ENCODE assay signal across 10 mouse cellular contexts in the genomic region with DNA sequence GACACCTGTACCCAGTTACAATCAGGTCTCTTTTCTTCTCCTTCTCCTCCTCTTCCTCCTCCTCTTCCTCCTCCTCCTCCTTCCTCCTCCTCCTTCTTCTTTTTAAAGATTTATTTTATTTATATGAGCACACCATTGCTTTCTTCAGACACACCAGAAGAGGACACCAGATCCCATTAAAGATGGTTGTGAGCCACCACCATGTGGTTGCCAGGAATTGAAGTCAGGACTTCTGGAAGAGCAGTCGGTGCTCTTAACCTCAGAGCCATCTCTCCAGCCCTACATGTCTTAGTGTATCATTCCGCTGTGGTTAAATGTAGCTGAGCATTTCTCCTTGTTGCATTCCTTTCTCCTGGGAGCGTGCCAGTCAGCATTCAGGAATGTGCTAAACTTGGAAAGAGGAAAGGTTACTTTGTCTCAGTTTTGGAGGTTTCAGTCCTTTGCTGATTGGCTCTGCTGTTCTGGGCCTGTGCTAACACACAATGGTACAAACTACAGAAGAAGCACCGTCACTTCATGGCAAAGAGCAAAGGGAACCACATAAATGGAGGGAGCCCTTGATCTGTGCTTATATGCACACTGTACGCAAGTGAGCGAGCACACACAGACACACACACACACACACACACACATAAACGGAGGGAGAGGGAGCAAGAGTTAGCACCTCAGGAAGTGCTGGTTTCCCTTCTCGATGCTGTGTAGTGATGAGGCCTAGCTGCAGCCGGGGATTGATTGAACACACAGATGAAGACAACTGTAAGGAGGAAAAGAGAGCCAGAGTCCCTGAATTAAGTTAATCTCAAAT. TPM values are rescaled to one million over a fixed set of nuclear protein-coding genes. Genes with fewer than 3 reads are reported as not detected.
A peak's percentile ranks its signal among the peaks of the same experiment; 100 is the strongest.
DNase-seq lines count a peak whose midpoint lies in the region; ATAC-seq lines count a peak whose summit lies in the region.
"Had no signal": no experiment of that assay in that cellular context is flagged by ENCODE, and none has a peak within 500 bp of the region (broad histone marks: within the 10 kb centered on the region; RNA-seq: fewer than 3 reads in every experiment).

No protein-coding gene starts in this region.

- peaks cover 27% of the 10 kb centered on the region for H3K4me1 ChIP-seq in heart, embryonic 13.5 days
- H3K4me1 ChIP-seq in lung, embryonic 15.5 days = peaks cover 16% of the 10 kb centered on the region
- H3K4me1 ChIP-seq in liver, embryonic 11.5 days (replicated peaks; ENCODE audit: control insufficient read depth, insufficient read depth, low read length) = no peaks in the 10 kb centered on the region
- no peaks in the 10 kb centered on the region for H3K4me1 ChIP-seq in forebrain, embryonic 13.5 days
- H3K4me1 ChIP-seq: liver, embryonic 13.5 days had no signal

- no peaks in the 10 kb centered on the region; the same call in 1 of the 2 replicates for H3K9me3 ChIP-seq in heart, embryonic 13.5 days
- H3K9me3 ChIP-seq in lung, embryonic 15.5 days = no peaks in the 10 kb centered on the region
- no peaks in the 10 kb centered on the region for H3K9me3 ChIP-seq in liver, embryonic 11.5 days (ENCODE audit: control insufficient read depth, low read length)
- no peaks in the 10 kb centered on the region for H3K9me3 ChIP-seq in forebrain, embryonic 13.5 days (replicated peaks)
- H3K9me3 ChIP-seq: liver, embryonic 13.5 days had no signal

- peak overlapping the region; percentile 5; the same call in 1 of the 2 replicates for H3K4me2 ChIP-seq in heart, embryonic 13.5 days
- H3K4me2 ChIP-seq in lung, embryonic 15.5 days = no peak overlapping the region
- H3K4me2 ChIP-seq in liver, embryonic 11.5 days = no peak overlapping the region
- H3K4me2 ChIP-seq in forebrain, embryonic 13.5 days = no peak overlapping the region
- H3K4me2 ChIP-seq: liver, embryonic 13.5 days had no signal

- DNase-seq in ovary, adult 18-20 months (ENCODE audit: low spot score) = peak; percentile 7
- DNase-seq in ovary, postnatal 10 days (ENCODE audit: low spot score) = no peak
- peak; percentile 28 for DNase-seq in yolk sac, embryonic 10.5 days (ENCODE audit: low spot score)
- DNase-seq in liver, embryonic 11.5 days (ENCODE audit: low spot score) = no peak
- DNase-seq in cerebellum, postnatal 4 days (ENCODE audit: low spot score in 2 of 2) = no peak
- DNase-seq: liver, embryonic 13.5 days; right cerebral cortex, adult 18-20 months had no signal

- 30% methylated on average over 9 of the region's 9 CpGs for WGBS in heart, embryonic 13.5 days
- WGBS in lung, embryonic 15.5 days = 32% methylated on average over 9 of the region's 9 CpGs
- 67% methylated on average over 9 of the region's 9 CpGs for WGBS in liver, embryonic 11.5 days
- WGBS in forebrain, embryonic 13.5 days = 86% methylated on average over 9 of the region's 9 CpGs

- H3K36me3 ChIP-seq in heart, embryonic 13.5 days = no peaks in the 10 kb centered on the region
- no peaks in the 10 kb centered on the region for H3K36me3 ChIP-seq in lung, embryonic 15.5 days
- no peaks in the 10 kb centered on the region for H3K36me3 ChIP-seq in liver, embryonic 11.5 days (ENCODE audit: control insufficient read depth, insufficient read depth, low read length)
- H3K36me3 ChIP-seq in forebrain, embryonic 13.5 days (ENCODE audit: poor library complexity, severe bottlenecking) = no peaks in the 10 kb centered on the region
- H3K36me3 ChIP-seq: liver, embryonic 13.5 days had no signal

- no peaks in the 10 kb centered on the region for H3K27me3 ChIP-seq in heart, embryonic 13.5 days (replicated peaks)
- H3K27me3 ChIP-seq in lung, embryonic 15.5 days = no peaks in the 10 kb centered on the region
- no peaks in the 10 kb centered on the region for H3K27me3 ChIP-seq in liver, embryonic 11.5 days (replicated peaks; ENCODE audit: control insufficient read depth, insufficient read depth, low read length)
- no peaks in the 10 kb centered on the region for H3K27me3 ChIP-seq in forebrain, embryonic 13.5 days
- H3K27me3 ChIP-seq: liver, embryonic 13.5 days had no signal

- peak overlapping the region; percentile 78 for H3K27ac ChIP-seq in heart, embryonic 13.5 days (replicated peaks)
- H3K27ac ChIP-seq in lung, embryonic 15.5 days = peak overlapping the region; percentile 68
- no peak overlapping the region for H3K27ac ChIP-seq in liver, embryonic 11.5 days (ENCODE audit: low read depth, low read length)
- H3K27ac ChIP-seq in forebrain, embryonic 13.5 days = no peak overlapping the region
- H3K27ac ChIP-seq: liver, embryonic 13.5 days had no signal

- H3K9ac ChIP-seq in heart, embryonic 13.5 days = no peak overlapping the region
- no peak overlapping the region for H3K9ac ChIP-seq in lung, embryonic 15.5 days
- H3K9ac ChIP-seq in liver, embryonic 11.5 days (ENCODE audit: low read depth, low read length) = no peak overlapping the region
- no peak overlapping the region for H3K9ac ChIP-seq in forebrain, embryonic 13.5 days
- H3K9ac ChIP-seq: liver, embryonic 13.5 days had no signal

- no peak for ATAC-seq in heart, embryonic 13.5 days (ENCODE audit: extremely low read depth, insufficient number of reproducible peaks, low FRiP score, low TSS enrichment)
- peak; percentile 81 for ATAC-seq in lung, embryonic 15.5 days (ENCODE audit: borderline replicate concordance, extremely low read depth, low FRiP score, low TSS enrichment)
- no peak for ATAC-seq in liver, embryonic 11.5 days (replicated peaks; ENCODE audit: low FRiP score)
- no peak for ATAC-seq in forebrain, embryonic 13.5 days

- no peak overlapping the region for H3K4me3 ChIP-seq in heart, embryonic 13.5 days
- no peak overlapping the region for H3K4me3 ChIP-seq in lung, embryonic 15.5 days
- no peak overlapping the region for H3K4me3 ChIP-seq in liver, embryonic 11.5 days (ENCODE audit: low read depth, low read length)
- no peak overlapping the region for H3K4me3 ChIP-seq in forebrain, embryonic 13.5 days
- H3K4me3 ChIP-seq: liver, embryonic 13.5 days had no signal

RNA-seq across cellular contexts. Expression of gene Itsn2, which starts 33.8 kb away (rescaled TPM):
- polyA plus RNA-seq in heart, embryonic 13.5 days (2015; fragmentation: Nextera tagmentation; extraction: Ambion mirVana) = 27.9 and 35.1 TPM in 2 replicates
- polyA plus RNA-seq in lung, embryonic 15.5 days (2015; fragmentation: Nextera tagmentation; extraction: Ambion mirVana) = 37.9 and 42.2 TPM in 2 replicates
- 43.0 and 43.7 TPM in 2 replicates for polyA plus RNA-seq in liver, embryonic 11.5 days (2014; fragmentation: Nextera tagmentation; extraction: Ambion mirVana)
- polyA plus RNA-seq in forebrain, embryonic 13.5 days (2015; fragmentation: Nextera tagmentation; extraction: Ambion mirVana) = 14.0 and 14.5 TPM in 2 replicates

RNA-seq across cellular contexts. Expression of gene Gm3625, which starts 34.0 kb away (rescaled TPM):
- polyA plus RNA-seq in heart, embryonic 13.5 days (2015; fragmentation: Nextera tagmentation; extraction: Ambion mirVana) = not detected in 2 replicates
- not detected in 2 replicates for polyA plus RNA-seq in lung, embryonic 15.5 days (2015; fragmentation: Nextera tagmentation; extraction: Ambion mirVana)
- polyA plus RNA-seq in liver, embryonic 11.5 days (2014; fragmentation: Nextera tagmentation; extraction: Ambion mirVana) = not detected in 2 replicates
- polyA plus RNA-seq in forebrain, embryonic 13.5 days (2015; fragmentation: Nextera tagmentation; extraction: Ambion mirVana) = not detected in 2 replicates
- polyA plus RNA-seq: liver, embryonic 13.5 days had no signal

Comparison
In these comparisons a context has a peak if more than half of its experiments do, and no peak if none do; other contexts are left out.
1. DNase-seq: peak in ovary, adult 18-20 months (single experiment) and yolk sac, embryonic 10.5 days (single experiment); none in ovary, postnatal 10 days (single experiment), liver, embryonic 11.5 days (single experiment) and cerebellum, postnatal 4 days (0 of 2).
2. H3K27ac ChIP-seq: peak in heart, embryonic 13.5 days (single experiment) and lung, embryonic 15.5 days (single experiment); none in liver, embryonic 11.5 days (single experiment) and forebrain, embryonic 13.5 days (single experiment).